ENCODE assay signal across 10 mouse cellular contexts in genomic region chr6:100363683-100364082, GRCm38 (mm10).
DNase-seq lines count a peak whose midpoint lies in the region; ATAC-seq and TF ChIP-seq lines count a peak whose summit lies in the region.
"Had no signal": no experiment of that assay in that cellular context is flagged by ENCODE, and none has a peak within 500 bp of the region (broad histone marks: within the 10 kb centered on the region; RNA-seq: fewer than 3 reads in every experiment).

No protein-coding gene starts in this region.

- H3K36me3 ChIP-seq in midbrain, embryonic 10.5 days, result no peaks in the 10 kb centered on the region
- H3K36me3 ChIP-seq in thymus, adult 2 months (ENCODE audit: control insufficient read depth, insufficient read depth, low read length), result no peaks in the 10 kb centered on the region

- no peak for TF ChIP-seq CTCF in Patski (IDR thresholded peaks at IDR 0.05)
- TF ChIP-seq CTCF in thymus, adult 2 months (IDR thresholded peaks at IDR 0.05; ENCODE audit: borderline replicate concordance, control insufficient read depth, extremely low read depth, insufficient read depth, low read length, poor library complexity), result no peak
- no peak for TF ChIP-seq CTCF in gastrocnemius, adult 2 months (IDR thresholded peaks at IDR 0.05)

- H3K27me3 ChIP-seq in Patski, result no peaks in the 10 kb centered on the region
- peaks cover 22% of the 10 kb centered on the region for H3K27me3 ChIP-seq in midbrain, embryonic 10.5 days (ENCODE audit: low read depth, poor library complexity, severe bottlenecking)
- no peaks in the 10 kb centered on the region for H3K27me3 ChIP-seq in thymus, adult 2 months (ENCODE audit: control insufficient read depth, insufficient read depth, low read length)

- H3K4me3 ChIP-seq in midbrain, embryonic 10.5 days, result no peak overlapping the region
- H3K4me3 ChIP-seq in thymus, adult 2 months (ENCODE audit: control insufficient read depth, insufficient read depth, low read length), result no peak overlapping the region
- H3K4me3 ChIP-seq in gastrocnemius, adult 2 months, result no peak overlapping the region
- H3K4me3 ChIP-seq: forebrain, embryonic 13.5 days had no signal

- ATAC-seq in Patski, result peak; percentile 46
- ATAC-seq: forebrain, embryonic 13.5 days had no signal

- CTCF ChIA-PET in Patski (lab: Charles Lee), result no interaction called here

- no peak for TF ChIP-seq POLR2A in thymus, adult 2 months (IDR thresholded peaks at IDR 0.05; ENCODE audit: control insufficient read depth, extremely low read depth, insufficient read depth, low read length, poor library complexity)

- POLR2A ChIA-PET in Patski (lab: Charles Lee), result no interaction called here

- no peaks in the 10 kb centered on the region for H3K9me3 ChIP-seq in midbrain, embryonic 10.5 days (replicated peaks)
- H3K9me3 ChIP-seq: forebrain, embryonic 13.5 days had no signal

- intact Hi-C loops in heart, postnatal 25 days (cut with DNase I), result no loop called here
- intact Hi-C loops in left cerebral cortex, postnatal 14 days (cut with DNase I), result no loop called here
- intact Hi-C loops in gastrocnemius, adult 2 months (cut with DNase I), result no loop called here

- no peaks in the 10 kb centered on the region for H3K4me1 ChIP-seq in midbrain, embryonic 10.5 days
- no peaks in the 10 kb centered on the region for H3K4me1 ChIP-seq in thymus, adult 2 months (replicated peaks; ENCODE audit: control insufficient read depth, insufficient read depth, low read length)

- 84% methylated on average over 5 of the region's 5 CpGs for WGBS in midbrain, embryonic 10.5 days
- 93% methylated on average over 5 of the region's 5 CpGs for WGBS in thymus, adult 2 months

- peak; percentile 10 for DNase-seq in heart, postnatal 25 days (ENCODE audit: low spot score)
- no peak for DNase-seq in heart, adult 11 months
- peak; percentile 51 for DNase-seq in Patski (ENCODE audit: low read depth, low spot score)
- DNase-seq in frontal cortex, postnatal 36 days (ENCODE audit: low spot score in 2 of 2), result peak; percentile 71 to 72
- DNase-seq in left cerebral cortex, postnatal 14 days (ENCODE audit: low spot score in 2 of 2), result peak; percentile 71 to 73
- DNase-seq in midbrain, embryonic 10.5 days (ENCODE audit: low spot score), result no peak
- DNase-seq in thymus, adult 2 months, result no peak
- DNase-seq in gastrocnemius, adult 2 months, result no peak
- DNase-seq: lung, adult 18-20 months had no signal

- no peak overlapping the region for H3K27ac ChIP-seq in midbrain, embryonic 10.5 days (replicated peaks)
- no peak overlapping the region for H3K27ac ChIP-seq in thymus, adult 2 months (ENCODE audit: control insufficient read depth, insufficient read depth, low read length)
- H3K27ac ChIP-seq in gastrocnemius, adult 2 months, result no peak overlapping the region
- H3K27ac ChIP-seq: forebrain, embryonic 13.5 days had no signal

- in situ Hi-C loops in Patski (cut with MboI; ENCODE audit: low pct_unique_long_range_greater_than_20kb), result no loop called here

Comparison
In these comparisons a context has a peak if more than half of its experiments do, and no peak if none do; other contexts are left out.
1. DNase-seq: peak in heart, postnatal 25 days (single experiment), Patski (single experiment), frontal cortex, postnatal 36 days (2 of 2) and left cerebral cortex, postnatal 14 days (2 of 2); none in heart, adult 11 months (single experiment), midbrain, embryonic 10.5 days (single experiment), thymus, adult 2 months (single experiment) and gastrocnemius, adult 2 months (single experiment).